Mouse (Mus musculus) C2C12 (cell line): ENCODE measurements at regions not wholly inside any gene's neighbourhood (a gene's known extent, or its start where the extent isn't known, plus 50 kb on each side); places are given as distances from the start of the nearest gene placed in this dataset.

ENCODE experiments used
- CEBPB ChIP-seq: IDR thresholded peaks from one replicate; pipeline ENCODE4 v1.6.1; 2011; ENCODE audit warnings: low read depth, mild to moderate bottlenecking, control low read depth, moderate library complexity
- CTCF ChIP-seq: IDR thresholded peaks from one replicate; pipeline ENCODE4 v1.5.1; 2011; ENCODE audit not compliant: control insufficient read depth, insufficient read depth, insufficient read length
- FOSL1 ChIP-seq: IDR thresholded peaks from one replicate; pipeline ENCODE4 v1.8.0; 2011; ENCODE audit warnings: mild to moderate bottlenecking, low read length; ENCODE audit not compliant: poor library complexity, insufficient read depth, severe bottlenecking
- MAX ChIP-seq: IDR thresholded peaks from one replicate; pipeline ENCODE4 v1.6.1; 2011; ENCODE audit warnings: mild to moderate bottlenecking, control low read depth
- MYOD1 ChIP-seq: IDR thresholded peaks from one replicate; pipeline ENCODE4 v1.6.1; 2011; ENCODE audit warnings: low read depth; ENCODE audit not compliant: control insufficient read depth, insufficient read length
- MYOG ChIP-seq: IDR thresholded peaks from one replicate; pipeline ENCODE4 v1.6.1; 2011; ENCODE audit not compliant: control insufficient read depth, insufficient read length; ENCODE audit errors: extremely low read depth
- USF1 ChIP-seq: IDR thresholded peaks from one replicate; pipeline ENCODE4 v1.6.1; 2011; ENCODE audit warnings: low read depth, mild to moderate bottlenecking, control low read depth, moderate library complexity

- no peak for TF ChIP-seq CTCF
- TF ChIP-seq USF1, result no peak
- TF ChIP-seq MAX, result no peak
- no peak for TF ChIP-seq MYOG
- no peak for TF ChIP-seq FOSL1
- TF ChIP-seq MYOD1, result no peak
- no peak for TF ChIP-seq CEBPB
Observed at GRCm38 (mm10) chr12:9173680-9174079, 143.9 kb downstream of the Ttc32 start.
